Mouse (Mus musculus): Measurements from ENCODE around the gene Srgap1.

The Srgap1 gene

GRCm38 (mm10) chr10:122046904-122047726, at the start of gene Srgap1:
Gene Srgap1, minus strand, starts transcription at chr10:122047315.
- peak; percentile 54 for DNase-seq

- DNase-seq = no peak
These were observed 49.4 kb upstream of the Srgap1 start for GRCm38 (mm10) chr10:122096462-122096979.

GRCm38 (mm10) chr10:122090472-122090871, 43.4 kb upstream of the Srgap1 start:
- DNase-seq = no peak

- no peak for DNase-seq
These were observed 34.2 kb upstream of the Srgap1 start for GRCm38 (mm10) chr10:122081352-122081751.

GRCm38 (mm10) chr10:122069153-122069552, 22.0 kb upstream of the Srgap1 start:
- DNase-seq = no peak

- DNase-seq = no peak
These were observed 8.7 kb upstream of the Srgap1 start for GRCm38 (mm10) chr10:122055826-122056225.

- peak; percentile 29 for DNase-seq
These were observed 7.4 kb upstream of the Srgap1 start for GRCm38 (mm10) chr10:122054535-122054934.

GRCm38 (mm10) chr10:122051831-122052230, 4.7 kb upstream of the Srgap1 start:
- DNase-seq = peak; percentile 80

GRCm38 (mm10) chr10:122047727-122048365, 731 bp upstream of the Srgap1 start:
- DNase-seq = peak; percentile 70

- DNase-seq = no peak
These were observed 608 bp downstream of the Srgap1 start for GRCm38 (mm10) chr10:122046511-122046903.

GRCm38 (mm10) chr10:122045946-122046345, 1.2 kb downstream of the Srgap1 start:
- DNase-seq = no peak

GRCm38 (mm10) chr10:122044926-122045325, 2.2 kb downstream of the Srgap1 start:
- no peak for DNase-seq

- DNase-seq = no peak
These were observed 6.7 kb downstream of the Srgap1 start for GRCm38 (mm10) chr10:122040372-122040771.

GRCm38 (mm10) chr10:122039566-122039965, 7.5 kb downstream of the Srgap1 start:
- no peak for DNase-seq

- no peak for DNase-seq
These were observed 8.6 kb downstream of the Srgap1 start for GRCm38 (mm10) chr10:122038554-122038953.

GRCm38 (mm10) chr10:122033271-122033670, 13.8 kb downstream of the Srgap1 start:
- DNase-seq = no peak

GRCm38 (mm10) chr10:122030420-122030819, 16.7 kb downstream of the Srgap1 start:
- DNase-seq = no peak

GRCm38 (mm10) chr10:122029738-122030137, 17.4 kb downstream of the Srgap1 start:
- DNase-seq = no peak

- no peak for DNase-seq
These were observed 21.9 kb downstream of the Srgap1 start for GRCm38 (mm10) chr10:122025198-122025597.

- no peak for DNase-seq
These were observed 26.2 kb downstream of the Srgap1 start for GRCm38 (mm10) chr10:122020906-122021305.

GRCm38 (mm10) chr10:122020255-122020654, 26.9 kb downstream of the Srgap1 start:
- no peak for DNase-seq

GRCm38 (mm10) chr10:122018594-122019048, 28.5 kb downstream of the Srgap1 start:
- DNase-seq = no peak

GRCm38 (mm10) chr10:122017743-122018142, 29.4 kb downstream of the Srgap1 start:
- DNase-seq = no peak

GRCm38 (mm10) chr10:122017063-122017462, 30.1 kb downstream of the Srgap1 start:
- DNase-seq = no peak

All from right cerebral cortex, adult 18-20 months (tissue).